Mouse (Mus musculus) cerebellum, adult 11-12 months (tissue): Measurements from ENCODE around the gene Kcnq2.

ENCODE experiments used
- DNase-seq: peaks from one replicate; pipeline ENCODE4 v3.0.0; 2022

The Kcnq2 gene

DNA sequence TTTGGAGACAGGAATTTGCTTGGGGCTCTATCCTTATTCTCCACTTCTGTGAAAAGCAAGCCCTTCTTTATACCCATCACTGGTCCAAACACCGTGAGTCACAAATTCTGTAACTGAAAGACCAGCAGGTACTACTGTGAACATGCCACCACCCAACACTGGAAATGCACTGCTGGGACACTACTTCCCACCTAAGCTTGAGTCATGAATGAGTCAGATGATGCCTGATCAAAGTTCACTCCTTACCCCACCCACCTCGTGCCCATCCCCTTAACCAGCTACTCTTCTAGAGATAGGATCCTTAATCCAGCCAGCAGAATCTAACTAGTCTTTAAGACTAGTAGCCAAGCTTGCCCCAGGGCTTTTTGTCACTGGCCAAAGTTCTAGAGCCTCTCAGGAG, 35.0 kb downstream of the Kcnq2 start:
- no peak for DNase-seq

DNA sequence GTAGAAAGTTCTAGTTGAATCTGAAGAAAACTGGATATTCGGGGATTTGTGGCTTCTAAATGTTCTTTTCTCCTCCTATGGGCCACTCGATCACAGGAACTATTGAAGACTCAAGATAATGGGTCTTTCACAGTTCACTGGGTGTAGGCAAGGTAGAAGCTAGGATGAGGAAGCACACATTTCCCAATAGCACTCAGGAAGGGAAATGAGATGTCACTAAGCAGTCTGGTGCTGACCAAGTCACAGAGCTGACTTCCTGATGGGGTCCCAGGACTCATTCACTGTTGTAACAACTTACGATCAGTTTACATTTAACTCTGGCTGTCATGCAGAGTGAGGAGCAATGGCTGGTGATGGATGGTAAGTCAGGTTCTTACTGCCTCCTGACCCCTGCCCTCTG, 45.0 kb downstream of the Kcnq2 start:
- no peak for DNase-seq

DNA sequence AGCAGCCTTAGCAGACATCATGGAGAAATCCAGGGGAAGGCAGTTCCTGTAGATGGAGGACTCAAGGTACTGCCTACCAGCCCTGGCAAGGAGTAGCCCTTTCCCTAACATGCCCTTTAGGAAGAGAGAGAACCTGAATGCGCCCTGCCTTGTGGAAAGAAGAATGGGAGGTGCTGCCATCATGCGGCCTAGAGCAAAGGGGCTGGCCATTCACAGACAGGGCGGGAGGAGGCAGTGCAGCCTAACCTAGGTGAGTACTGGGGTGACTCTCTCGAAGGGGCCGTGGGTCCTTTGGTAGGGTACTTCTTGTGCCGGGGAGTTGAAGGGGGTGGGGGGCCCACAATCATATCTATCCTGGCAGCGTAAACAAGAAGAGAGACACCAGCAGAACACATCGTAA, 50.1 kb downstream of the Kcnq2 start:
- no peak for DNase-seq

DNA sequence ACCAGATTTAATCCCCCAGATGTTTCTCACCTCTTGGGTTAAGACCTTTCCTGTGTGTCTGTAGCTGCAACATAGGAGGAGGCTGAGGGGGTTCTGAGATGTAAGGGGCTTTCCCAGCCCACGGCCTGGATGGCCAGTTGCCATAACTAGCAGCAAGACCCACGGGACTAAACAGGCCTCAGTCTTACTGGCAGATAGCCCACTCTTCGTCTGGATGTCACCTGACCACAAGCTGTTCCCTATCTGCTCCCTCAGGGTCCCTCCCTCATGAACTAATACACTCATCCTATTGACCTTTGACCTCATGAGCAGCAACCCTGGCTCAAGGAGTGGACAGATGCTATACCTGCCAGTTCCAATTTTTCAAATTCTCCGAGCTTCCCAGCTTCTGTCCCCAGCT, 51.2 kb downstream of the Kcnq2 start:
- no peak for DNase-seq

DNA sequence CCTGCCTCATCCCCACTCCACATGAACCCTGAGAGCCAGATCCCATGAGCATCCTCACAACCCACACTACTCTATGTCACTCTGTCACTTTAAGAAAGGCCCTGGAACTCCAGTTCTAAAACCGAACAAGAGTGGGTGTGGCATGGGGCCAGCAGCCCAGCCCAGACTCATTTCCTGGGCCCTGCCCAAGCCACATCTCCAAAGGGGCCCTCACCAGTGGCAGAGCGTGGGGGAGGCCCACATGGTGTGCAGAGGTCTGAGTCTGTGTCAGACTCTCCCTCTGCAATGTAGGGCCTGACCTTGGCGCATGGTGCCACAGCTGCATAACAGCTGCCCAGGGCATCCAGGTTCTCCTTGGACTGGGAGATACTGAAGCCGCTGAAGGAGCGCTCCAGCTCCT, 54.2 kb downstream of the Kcnq2 start:
- DNase-seq, result no peak

DNA sequence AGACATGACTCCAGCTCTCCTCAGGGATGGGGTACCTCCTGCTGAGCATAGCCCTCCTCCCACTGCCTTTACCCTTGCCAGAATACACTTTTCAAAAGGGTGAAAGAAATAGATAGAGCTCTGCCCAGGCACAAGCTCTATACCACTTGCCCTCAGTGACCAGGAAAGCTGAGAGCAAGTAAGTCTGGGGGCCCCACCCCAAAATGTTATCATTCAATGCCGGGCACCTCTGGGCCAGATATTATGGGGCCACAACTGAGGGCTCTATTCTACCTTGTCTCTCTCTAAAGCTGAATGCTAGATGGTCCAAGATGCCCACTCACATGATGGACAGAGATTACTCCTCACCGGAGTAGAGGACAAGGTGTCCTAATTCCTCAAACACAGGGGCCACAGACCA, 55.6 kb downstream of the Kcnq2 start:
- DNase-seq, result no peak

DNA sequence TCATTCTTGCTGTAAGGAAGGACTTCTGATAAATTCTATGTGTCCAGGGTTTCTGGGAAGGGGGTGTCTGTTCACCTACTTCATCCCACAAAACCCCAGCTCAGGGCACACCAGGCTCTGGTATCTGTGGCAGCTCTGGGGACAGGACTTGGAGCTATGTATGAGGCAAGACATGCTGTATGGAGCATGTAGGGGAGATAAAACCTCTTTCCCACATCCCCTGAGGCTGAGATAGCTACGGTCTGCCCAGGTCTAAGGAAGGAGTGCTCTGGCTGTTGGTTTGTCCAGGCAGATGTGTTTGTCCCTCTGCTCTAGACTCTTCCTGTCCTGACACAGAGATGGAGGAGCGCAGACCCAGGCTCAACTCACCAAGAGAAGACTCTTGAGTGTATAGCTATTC, 56.2 kb downstream of the Kcnq2 start:
- no peak for DNase-seq

DNA sequence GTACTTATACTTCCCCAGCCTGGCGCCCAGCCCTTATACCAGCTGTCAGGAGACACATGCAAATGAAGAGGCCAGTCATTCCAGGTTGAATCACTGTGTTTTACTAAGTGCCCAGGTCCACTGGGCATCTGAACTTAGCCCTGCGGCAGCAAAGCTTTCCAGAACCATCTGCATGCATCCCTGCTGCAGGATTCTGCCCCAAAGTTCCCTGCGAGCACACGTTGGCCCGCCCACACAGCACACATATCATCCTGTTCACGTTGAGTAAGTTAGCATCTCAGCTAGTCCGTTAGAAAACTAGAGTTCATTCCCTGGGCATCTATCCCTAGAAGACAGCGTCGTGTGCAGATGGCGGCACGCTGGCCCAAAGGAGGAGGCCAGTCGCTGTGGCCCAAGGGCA, 59.6 kb downstream of the Kcnq2 start:
- no peak for DNase-seq

DNA sequence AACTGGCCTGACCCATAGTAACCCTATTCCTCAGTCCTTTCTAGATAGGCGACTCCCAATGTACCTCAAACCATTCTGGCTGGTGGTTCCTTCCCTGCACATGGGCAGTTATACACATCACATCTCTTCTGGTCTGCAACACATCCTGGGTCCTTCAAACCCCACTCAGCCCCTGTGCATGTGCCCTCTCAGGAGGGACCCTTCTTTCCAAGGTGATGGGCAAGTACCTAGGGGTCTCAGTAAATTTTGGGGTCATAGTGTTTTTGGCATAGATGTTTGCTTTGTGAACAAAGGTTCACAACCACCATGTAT, 62.7 kb downstream of the Kcnq2 start:
- DNase-seq, result no peak

DNA sequence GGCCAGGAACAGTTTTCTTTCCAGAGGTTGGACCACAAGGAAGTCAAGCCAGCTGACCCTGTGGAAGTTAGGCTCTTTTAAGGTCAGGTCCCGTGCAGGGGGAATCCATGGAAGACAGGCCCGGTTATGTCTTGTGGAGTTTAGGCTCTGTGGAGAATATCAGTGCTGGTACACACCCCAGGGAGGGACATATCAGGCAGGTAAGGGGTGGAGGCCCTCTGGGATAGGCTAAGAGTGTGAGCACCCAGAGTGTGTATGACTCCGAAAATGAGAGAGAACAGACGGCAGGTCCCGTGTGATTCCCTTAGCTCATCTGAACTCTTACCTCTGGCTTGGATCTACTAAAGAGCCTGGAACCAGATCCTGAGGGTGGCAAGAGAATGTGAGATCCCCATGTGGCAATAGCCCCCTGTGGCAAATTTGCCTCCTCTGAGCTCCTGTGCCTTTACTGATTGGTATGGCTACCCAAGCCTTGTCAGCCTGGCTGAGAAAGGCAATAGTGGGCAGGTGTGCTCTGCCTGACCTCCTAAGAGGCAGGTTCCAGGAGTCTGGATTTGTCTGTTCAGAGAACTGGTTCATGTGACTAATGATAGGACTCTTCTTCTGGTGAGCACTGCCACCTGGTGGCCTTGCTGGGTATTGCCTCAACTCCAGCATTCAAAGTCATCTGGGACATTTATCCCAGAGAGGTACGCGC, 63.2 kb downstream of the Kcnq2 start:
- DNase-seq, result peak; percentile 78

DNA sequence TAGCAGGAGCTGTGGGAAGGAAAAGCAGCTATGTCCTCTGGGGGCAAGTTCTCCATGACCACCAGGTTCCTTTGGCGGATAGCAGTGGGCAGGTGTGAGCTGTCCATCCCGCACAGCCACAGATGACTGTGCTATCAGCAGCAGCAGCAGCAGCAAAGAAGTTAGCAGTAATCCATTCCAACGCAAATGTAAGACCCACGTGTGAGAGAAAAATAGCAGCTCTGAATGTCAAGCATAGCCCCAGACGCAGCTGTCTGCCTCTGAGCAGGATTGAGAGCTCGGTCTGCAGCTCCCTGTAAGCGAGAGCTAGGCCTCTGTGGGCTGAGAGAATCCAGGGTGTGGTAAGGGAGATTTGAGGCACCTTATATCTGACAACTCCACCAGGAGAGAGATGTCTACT, 65.0 kb downstream of the Kcnq2 start:
- no peak for DNase-seq

DNA sequence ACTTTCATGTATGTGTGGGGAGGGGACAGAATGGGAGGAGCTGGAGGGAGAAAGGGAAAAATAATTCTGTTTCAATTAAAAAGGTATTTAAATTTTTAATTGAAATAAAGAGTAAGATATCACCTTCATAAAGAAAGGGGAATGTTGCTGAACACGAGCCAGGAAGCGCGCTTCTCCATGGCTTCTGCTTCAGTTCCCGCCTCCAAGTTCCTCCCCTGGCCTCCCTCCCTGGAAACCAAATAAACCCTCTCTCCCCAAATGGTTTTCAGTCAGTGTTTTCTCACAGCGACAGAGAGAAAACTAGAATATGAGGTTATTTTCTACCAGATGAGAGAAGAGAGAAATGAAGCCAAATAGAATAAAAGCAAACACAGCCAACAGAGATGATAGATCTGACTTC, 66.6 kb downstream of the Kcnq2 start:
- no peak for DNase-seq

DNA sequence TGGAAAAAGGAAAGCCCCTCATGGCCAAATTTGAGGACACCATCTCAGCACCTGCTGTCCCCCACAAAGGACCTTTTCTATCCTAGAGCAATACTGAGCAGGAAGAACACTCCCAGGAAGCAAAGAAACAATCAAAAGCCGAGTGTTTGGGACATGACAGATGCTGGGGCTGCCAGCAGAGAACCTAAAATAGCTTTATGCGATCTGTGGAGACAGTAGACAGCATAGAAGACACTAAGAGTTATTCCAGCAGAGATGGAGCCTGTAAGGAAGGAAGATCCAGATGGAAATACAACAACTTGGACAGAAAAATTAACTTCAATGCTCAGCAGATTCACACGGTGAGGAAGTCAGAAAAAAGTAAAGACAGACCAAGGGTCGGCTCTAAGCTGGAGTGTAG, 69.3 kb downstream of the Kcnq2 start:
- DNase-seq, result no peak

DNA sequence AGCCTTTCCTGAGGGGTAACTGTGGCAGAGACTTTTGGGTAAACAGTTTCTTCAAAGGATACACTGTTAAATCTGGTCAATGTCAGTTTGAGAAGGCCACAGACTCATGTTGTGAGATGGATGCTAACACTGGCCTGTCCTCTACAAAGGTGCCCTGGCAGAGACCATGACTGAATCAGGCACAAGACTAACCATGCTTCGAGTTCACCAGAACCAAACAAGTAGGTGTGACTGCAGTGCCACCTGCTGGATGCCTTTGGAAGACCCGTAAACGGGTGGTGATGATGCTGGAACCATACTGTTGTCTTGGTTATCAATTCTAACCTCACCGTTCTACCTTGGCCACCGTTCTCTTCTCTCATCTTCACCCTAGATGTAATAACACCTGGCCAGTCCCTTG, 75.0 kb downstream of the Kcnq2 start:
- DNase-seq, result peak; percentile 72

DNA sequence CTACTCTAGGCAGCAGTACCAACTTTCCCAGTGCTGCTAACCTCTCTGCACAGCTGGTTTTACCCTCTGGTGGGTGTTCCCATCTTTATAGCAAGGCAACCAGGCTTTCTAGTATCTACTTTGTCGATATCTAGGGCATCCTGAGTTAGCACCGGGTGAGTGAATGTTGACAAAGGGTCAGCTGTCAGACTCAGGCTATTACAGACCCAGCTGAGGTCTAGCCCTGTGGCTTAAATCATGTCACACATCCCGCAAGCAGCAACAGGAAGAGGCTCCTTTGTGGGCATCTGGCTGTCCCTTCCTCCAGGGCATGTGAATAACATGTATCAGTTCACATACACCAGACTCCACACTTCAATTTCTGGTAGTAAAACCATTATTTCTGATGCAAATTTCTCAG, 76.9 kb downstream of the Kcnq2 start:
- no peak for DNase-seq

DNA sequence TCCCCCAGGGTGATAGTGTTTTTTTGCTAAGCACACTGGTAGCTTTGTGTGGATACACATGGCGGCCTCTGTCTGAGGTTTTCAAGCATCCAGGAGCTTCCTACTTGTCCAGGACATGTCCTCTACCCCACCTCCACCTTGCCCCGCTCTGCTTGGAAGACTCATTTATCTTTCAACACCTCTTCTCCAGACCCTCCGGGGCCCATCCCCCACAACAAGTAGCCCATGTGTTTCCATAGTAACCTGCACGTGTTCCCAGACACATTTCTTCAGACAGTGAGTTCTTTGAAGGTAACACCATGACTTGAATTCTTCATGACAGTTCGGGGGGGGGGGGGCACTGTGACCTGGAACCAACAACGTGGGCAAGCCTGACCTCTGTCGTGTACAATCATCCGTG, 77.8 kb downstream of the Kcnq2 start:
- no peak for DNase-seq

DNA sequence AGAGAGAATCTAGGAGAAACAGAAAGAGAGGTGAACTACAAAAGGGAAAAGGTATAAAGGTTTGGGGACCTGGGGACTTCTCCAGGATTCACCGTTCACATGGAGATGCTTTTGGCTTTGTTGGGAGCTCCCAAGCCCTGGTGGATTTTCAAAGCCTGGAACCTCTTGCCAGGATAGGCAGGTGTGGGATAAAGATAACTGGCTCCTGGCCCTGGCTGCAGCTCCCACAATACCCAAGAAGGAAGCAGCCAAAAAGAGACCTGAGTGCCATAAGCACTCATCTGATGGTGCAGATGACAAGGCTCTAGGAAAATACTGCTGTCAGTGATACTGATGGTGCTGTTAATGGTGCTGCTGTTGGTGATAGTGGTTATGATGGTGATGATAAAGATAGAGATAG, 82.9 kb downstream of the Kcnq2 start:
- DNase-seq, result peak; percentile 68

DNA sequence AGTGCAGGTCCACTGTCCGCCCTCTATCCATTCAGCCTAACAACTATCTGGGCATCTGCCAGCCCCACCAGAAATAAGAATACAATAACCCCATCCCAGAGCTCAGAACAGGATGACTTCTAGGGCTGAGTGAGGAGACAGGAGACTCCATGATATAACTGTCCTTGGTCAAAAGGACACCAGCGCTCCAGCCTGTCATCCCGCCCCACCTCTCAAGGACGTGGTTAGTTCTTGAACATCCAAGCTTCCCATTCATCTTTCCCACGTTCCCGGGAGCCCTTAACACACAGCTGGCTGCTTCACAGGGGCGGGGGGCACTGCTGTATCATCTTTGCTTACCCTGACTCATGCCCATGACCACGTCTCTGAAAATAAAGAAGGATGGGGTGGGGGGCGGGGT, 86.1 kb downstream of the Kcnq2 start:
- no peak for DNase-seq

DNA sequence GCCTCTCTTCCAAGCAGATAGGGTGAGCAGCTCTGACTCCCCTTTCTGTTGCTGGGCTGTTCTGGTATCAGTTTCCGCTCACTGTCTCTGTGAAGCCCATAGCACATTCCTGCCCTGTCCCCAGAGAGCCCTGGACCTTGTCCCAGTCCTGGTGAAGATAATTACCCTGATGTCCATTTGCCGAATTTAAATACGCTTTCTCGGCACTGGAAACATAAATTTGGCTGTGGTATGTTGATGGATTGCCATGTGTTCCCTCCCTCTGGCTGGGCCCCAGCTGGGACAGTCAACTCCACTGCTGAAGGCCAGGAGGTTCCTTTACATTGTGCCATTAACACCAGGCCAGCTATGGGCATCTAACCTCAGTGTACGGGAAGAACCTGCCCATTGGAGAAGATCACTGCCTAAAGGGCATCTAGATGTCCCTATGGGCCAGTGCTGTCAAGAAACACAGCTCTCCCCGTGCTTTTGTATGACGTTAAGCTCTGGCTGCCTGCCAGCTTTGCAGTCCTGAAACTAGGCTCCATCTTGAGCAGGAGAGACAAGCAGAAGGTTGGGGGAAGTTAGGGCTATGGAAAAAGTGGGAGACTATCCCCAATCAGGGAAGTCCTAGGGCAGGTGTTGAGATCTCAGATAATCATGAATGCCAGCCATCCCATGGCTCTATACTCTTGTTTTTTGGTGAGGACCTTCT, 86.7 kb downstream of the Kcnq2 start:
- DNase-seq, result peak; percentile 69

DNA sequence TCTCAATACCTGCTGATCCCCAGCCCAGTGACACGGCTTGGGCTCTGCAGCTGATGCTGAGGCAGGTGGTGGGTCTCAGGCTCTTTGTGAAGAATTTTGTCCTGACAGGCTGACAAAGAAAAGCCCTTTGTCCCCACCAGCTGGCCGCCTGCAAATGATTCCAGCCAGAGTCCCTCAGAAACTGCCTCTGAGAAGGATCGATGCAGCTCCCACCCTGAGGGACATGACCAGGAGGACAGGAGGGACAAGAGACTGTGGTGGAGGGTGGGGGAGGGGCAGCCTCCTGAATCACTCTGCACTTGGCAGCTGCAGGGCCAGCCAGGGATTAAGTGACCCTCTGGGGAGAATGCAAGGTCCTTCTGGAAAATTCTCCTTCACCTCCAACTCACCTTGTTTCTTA, 91.1 kb downstream of the Kcnq2 start:
- peak; percentile 1 for DNase-seq

DNA sequence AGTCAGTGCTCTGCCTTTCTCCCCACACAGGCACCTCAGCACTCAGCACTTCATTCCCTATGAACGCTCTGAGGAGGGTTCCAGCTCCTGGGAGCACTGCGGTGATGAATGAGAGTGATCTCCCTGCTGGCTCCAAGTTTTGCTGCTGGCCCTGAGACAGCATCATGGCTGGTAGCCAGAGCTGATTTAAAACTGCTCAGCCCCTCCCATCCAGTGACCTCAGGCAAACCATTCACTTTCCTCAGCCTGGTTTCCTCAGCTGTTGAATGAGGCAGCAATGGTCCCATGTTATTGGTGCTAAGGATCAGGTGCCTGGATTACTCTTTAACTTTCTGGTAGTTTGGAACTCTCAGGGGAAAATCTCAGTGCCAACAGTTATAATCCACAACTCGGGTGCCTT, 91.7 kb downstream of the Kcnq2 start, which contains the start of gene Chrna4:
Gene Chrna4 (minus strand): TSS at position 110 of the 400 bp plus-strand sequence.
- peak; percentile 3 for DNase-seq

DNA sequence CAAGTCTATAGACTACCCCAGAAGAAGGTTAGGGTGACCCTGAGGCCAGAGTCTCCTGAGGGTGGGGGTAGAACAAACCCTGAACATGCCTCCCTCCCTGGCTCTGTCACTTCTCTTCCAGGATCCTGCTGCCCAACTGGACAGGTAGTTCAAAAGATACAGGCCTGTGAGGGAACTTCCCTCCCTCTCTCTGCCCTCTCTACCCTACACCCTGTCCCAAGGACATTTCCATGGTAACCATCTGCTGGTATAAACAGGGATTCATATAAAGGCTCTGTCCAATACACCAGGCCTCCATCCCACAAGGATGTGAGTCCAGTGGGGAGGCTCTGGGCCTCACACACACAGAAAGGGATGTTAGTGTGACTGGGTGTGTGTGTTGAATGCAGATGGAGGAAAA, 92.7 kb downstream of the Kcnq2 start:
- peak; percentile 1 for DNase-seq

DNA sequence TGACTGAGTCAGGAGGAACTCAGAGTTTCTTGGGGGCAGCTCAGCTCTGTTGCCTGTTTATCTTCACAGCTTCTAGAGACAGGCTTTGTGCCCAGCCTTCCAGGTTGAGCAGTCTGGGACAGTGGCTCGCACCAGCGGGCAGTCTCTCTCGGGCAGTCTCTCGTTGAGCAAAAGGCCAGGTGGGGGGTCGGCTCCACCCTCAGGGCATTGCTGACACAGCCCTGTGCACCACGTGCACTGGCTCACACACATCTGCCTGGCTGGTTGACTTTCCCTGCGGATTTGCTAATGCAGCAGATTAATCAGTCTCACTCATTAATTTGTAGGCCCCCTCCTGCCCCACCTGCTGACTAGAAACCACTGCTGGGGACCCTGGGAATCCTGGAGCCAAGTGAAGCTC, 93.2 kb downstream of the Kcnq2 start:
- DNase-seq, result peak; percentile 9

DNA sequence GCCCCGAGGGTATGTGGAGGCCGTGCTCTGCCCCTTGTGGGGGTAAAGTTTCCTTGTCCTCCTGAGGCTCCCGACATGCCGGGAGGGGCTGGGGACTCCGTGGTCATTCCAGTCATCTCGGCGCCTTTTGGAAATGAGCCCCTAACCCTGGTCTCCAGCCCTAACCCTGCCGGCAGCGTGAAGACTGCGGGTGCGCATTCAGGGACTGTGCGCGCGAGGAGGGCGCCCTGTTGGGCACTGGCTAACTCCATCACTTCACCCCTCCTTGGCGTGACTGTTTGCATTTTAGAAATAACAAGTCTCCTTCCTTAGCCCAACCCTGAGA, 95.8 kb downstream of the Kcnq2 start:
- no peak for DNase-seq

DNA sequence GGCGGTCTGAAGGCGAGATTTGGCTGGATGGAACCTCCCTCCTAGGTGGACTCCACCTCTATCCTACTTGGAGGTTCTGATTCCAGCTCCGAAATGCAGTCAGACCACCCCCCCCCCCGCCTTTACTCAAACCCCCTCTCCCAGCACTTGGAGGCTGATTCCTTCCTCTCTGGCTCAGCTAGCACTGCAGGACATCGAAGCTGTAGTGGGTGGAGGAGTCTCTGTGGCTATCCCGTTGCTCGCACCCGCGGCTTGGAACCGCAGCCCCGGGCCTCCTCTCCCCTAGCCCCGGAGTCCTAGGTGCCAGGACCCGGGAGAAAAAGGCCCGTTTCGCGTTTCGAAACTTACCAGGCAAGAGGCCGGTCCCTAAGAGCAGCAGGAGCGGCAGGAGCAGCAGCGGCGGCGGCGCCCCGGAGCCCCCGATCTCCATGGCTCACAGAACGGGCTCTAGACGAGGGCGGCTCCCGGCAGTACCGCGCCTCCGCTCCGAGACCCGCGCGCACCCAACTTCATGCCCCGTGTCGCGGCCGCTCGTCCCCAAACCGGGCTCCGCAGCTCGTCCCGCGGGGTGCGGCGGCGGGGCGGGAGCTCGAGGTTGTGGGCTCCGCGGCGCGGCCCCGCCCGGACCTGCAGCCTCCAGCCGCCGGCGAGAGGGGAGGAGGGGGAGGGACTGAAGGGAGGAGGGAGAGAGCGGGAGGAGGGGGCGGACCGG, 96.3 kb downstream of the Kcnq2 start:
- DNase-seq, result no peak
